ENCODE assay signal across 8 mouse cellular contexts in genomic region chr12:76694801-76695505, GRCm38 (mm10). TPM values are rescaled to one million over a fixed set of nuclear protein-coding genes. Genes with fewer than 3 reads are reported as not detected.
DNase-seq lines count a peak whose midpoint lies in the region; ATAC-seq and TF ChIP-seq lines count a peak whose summit lies in the region.

No protein-coding gene starts in this region.

- no peak overlapping the region; the same call in 1 of the 2 replicates for H3K9ac ChIP-seq in ES-Bruce4 (ENCODE audit: low read depth, poor library complexity, severe bottlenecking)
- peak overlapping the region; percentile 18; the same call in 1 of the 2 replicates for H3K9ac ChIP-seq in heart, postnatal 0 days (replicated peaks; ENCODE audit: low read depth, low read length)

- no peaks in the 10 kb centered on the region for H3K27me3 ChIP-seq in ES-Bruce4 (ENCODE audit: control insufficient read depth, insufficient read depth, low read length, poor library complexity, severe bottlenecking)
- H3K27me3 ChIP-seq in heart, postnatal 0 days (ENCODE audit: control insufficient read depth, insufficient read depth, low read length), result no peaks in the 10 kb centered on the region

- peaks cover 7% of the 10 kb centered on the region for H3K4me1 ChIP-seq in ES-Bruce4 (ENCODE audit: control insufficient read depth, insufficient read depth, low read length)
- peaks cover 4% of the 10 kb centered on the region; the same call in 1 of the 2 replicates for H3K4me1 ChIP-seq in heart, postnatal 0 days (ENCODE audit: control insufficient read depth, insufficient read depth)

- peak overlapping the region; percentile 51 for H3K4me3 ChIP-seq in ES-Bruce4 (ENCODE audit: low read depth, low read length)
- peak overlapping the region; percentile 29 for H3K4me3 ChIP-seq in heart, postnatal 0 days (ENCODE audit: low read depth, low read length)

- TF ChIP-seq EP300 in ES-Bruce4 (IDR thresholded peaks at IDR 0.05; ENCODE audit: insufficient read depth, low read depth, low read length), result peak; percentile 68
- no peak for TF ChIP-seq EP300 in heart, postnatal 0 days (IDR thresholded peaks at IDR 0.05; ENCODE audit: low read depth)

- H3K9me3 ChIP-seq in ES-Bruce4 (replicated peaks; ENCODE audit: control insufficient read depth, insufficient read depth, low read length, poor library complexity, severe bottlenecking), result no peaks in the 10 kb centered on the region
- H3K9me3 ChIP-seq in heart, postnatal 0 days (replicated peaks; ENCODE audit: control insufficient read depth, low read length), result no peaks in the 10 kb centered on the region

- no peaks in the 10 kb centered on the region for H3K36me3 ChIP-seq in ES-Bruce4 (ENCODE audit: control insufficient read depth, insufficient read depth, low read length, poor library complexity, severe bottlenecking)
- no peaks in the 10 kb centered on the region for H3K36me3 ChIP-seq in heart, postnatal 0 days (replicated peaks; ENCODE audit: control insufficient read depth, insufficient read depth, low read length)

- peak overlapping the region; percentile 63 for H3K4me2 ChIP-seq in heart, postnatal 0 days (ENCODE audit: low read depth, low read length)

- peak overlapping the region; percentile 82 for H3K27ac ChIP-seq in ES-Bruce4 (ENCODE audit: insufficient read depth, low read length)
- H3K27ac ChIP-seq in heart, postnatal 0 days (ENCODE audit: low read depth), result peak overlapping the region; percentile 64

- 8% methylated on average over 17 of the region's 17 CpGs for WGBS in heart, postnatal 0 days

- ATAC-seq in heart, postnatal 0 days (ENCODE audit: insufficient read depth, low read depth), result 0 out of 2 replicates have a peak, but pooled peaks have one; percentile 24

- DNase-seq in B cell, adult 2 months, result peak; percentile 37 to 41
- DNase-seq in cerebellum, postnatal 36 days, result peak; percentile 67 to 71
- no peak for DNase-seq in heart, postnatal 0 days (ENCODE audit: low spot score)
- DNase-seq in kidney, postnatal 36 days, result peak; percentile 27 to 43
- peak; percentile 31 for DNase-seq in lung, postnatal 14 days
- DNase-seq in right cerebral cortex, postnatal 14 days, result peak; percentile 22
- no peak for DNase-seq in ovary, postnatal 36 days (ENCODE audit: low spot score)

- TF ChIP-seq POLR2A in ES-Bruce4 (IDR thresholded peaks at IDR 0.05; ENCODE audit: insufficient read depth, low read length), result no peak

- TF ChIP-seq CTCF in ES-Bruce4 (IDR thresholded peaks at IDR 0.05; ENCODE audit: low read depth, low read length), result no peak
- TF ChIP-seq CTCF in heart, postnatal 0 days (IDR thresholded peaks at IDR 0.05; ENCODE audit: low read depth), result no peak

RNA-seq across cellular contexts. Expression of gene Sptb, which starts 15.4 kb away (rescaled TPM):
- polyA plus RNA-seq in ES-Bruce4 (2011; ENCODE audit: insufficient read depth, insufficient read length, low read depth, missing spikeins), result 4.6 and 4.7 TPM in 2 replicates
- total RNA-seq in heart, postnatal 0 days (2014; rRNA removed; ENCODE audit: low replicate concordance), result 36.8 and 37.3 TPM in 2 replicates
- 4.1 and 4.9 TPM in 2 replicates for polyA plus RNA-seq in heart, postnatal 0 days (2015; fragmentation: Nextera tagmentation; extraction: Ambion mirVana)

Comparison
In these comparisons a context has a peak if more than half of its experiments do, and no peak if none do; other contexts are left out.
1. DNase-seq: peak in B cell, adult 2 months (2 of 2), cerebellum, postnatal 36 days (2 of 2), kidney, postnatal 36 days (2 of 2), lung, postnatal 14 days (single experiment) and right cerebral cortex, postnatal 14 days (single experiment); none in heart, postnatal 0 days (single experiment) and ovary, postnatal 36 days (single experiment).